Mouse (Mus musculus): Measurements from ENCODE around the gene Pxmp4. TPM values are rescaled to one million over a fixed set of nuclear protein-coding genes. Genes with fewer than 3 reads are reported as not detected.

Pxmp4 gene
- polyA plus RNA-seq, 1 experiment = 7.7 TPM

GRCm38 (mm10) chr2:154621684-154622083 is 18.2 kb upstream of the Pxmp4 start:
- no peak for TF ChIP-seq GATA1 (IDR thresholded peaks at IDR 0.05; ENCODE audit: low read length)

- no peak for TF ChIP-seq GATA1 (IDR thresholded peaks at IDR 0.05; ENCODE audit: low read length)
Measured at GRCm38 (mm10) chr2:154617061-154617460, 13.6 kb upstream of the Pxmp4 start.

- peak; percentile 31 for TF ChIP-seq GATA1 (IDR thresholded peaks at IDR 0.05; ENCODE audit: low read length)
Measured at GRCm38 (mm10) chr2:154615674-154616073, 12.2 kb upstream of the Pxmp4 start.

DNA sequence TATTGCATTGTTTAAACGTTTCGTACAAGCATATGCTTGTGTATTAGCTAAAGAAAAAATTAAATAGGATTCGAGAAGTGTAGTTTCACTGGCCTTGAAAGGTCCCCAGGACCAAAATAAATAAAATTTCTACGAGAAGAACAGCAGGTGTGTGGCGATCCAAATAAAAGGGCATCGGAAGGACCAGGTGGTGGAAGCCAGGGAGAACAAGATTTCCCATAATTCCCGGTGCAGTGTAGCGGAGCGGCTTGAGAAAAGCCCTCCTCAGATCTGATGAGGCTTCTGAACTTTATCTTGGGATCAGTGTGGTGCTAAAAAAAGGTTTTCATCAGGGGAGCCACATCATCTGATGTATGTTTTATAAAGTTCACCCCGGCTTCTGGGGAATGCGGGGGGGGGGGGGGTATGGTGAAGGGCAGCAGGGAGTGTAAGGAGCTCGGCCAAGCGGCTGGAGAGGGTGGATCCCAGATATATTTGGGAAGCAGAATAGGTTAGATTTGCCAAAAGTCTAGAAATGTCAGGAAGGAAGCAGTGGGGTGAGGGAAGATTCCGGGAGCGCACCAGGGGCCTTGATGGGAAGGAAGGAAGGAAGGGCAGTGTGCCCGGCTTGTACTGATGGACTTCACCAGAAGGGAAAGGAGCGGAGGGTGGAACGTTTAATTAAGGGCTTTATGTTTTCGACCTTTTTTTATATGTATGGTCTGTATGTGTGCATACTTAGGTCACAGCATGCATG is 11.5 kb upstream of the Pxmp4 start:
- TF ChIP-seq GATA1 (IDR thresholded peaks at IDR 0.05; ENCODE audit: low read length) = no peak

DNA sequence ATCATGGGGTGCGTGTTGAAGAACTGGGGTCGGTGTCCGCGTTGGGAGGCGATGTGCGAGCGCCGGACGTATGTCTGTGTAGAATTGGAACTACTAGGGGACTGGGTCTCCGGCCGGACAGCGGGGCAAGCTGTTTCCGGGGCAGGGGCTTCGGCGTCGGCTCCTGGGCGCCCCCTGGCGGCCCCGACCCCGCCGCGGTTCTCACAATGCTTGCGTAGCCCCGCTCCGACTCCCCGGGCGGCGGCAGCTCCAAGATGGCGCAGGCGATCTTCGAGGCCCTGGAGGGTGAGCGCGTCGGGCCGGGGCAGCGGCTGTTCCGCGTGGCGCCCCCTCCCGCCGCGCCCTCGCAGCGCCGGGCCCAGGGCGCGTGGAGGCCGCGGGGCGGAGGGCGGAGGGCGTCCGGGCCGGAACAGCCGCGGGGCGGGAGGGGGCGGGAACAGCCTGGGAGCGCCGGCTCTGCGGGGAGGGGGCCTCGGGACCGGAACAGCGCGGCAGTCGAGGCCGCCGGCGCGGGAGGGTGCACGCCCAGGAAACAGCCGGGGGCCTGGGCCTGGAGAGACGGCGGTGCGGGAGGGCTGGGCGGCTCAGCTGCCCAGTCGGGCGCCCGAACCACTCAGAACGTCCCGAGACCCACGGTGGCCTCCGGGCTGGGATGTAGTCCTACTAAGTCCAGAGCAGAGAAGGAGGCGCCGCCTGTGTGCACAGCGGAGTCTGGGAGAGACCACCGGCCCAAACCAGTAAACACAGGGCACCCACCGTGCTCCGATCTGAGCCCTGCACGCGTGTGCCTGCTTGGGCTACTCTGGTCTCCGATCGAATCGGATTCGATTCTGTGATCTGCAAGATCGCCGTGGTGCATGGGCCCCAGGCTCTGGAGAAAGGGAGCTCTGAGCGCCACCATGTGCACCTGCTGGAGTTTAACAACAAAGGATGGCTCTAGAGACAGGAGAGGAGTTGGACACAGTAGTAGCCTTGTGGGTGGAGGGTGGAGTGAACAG is 9.9 kb upstream of the Pxmp4 start, which contains the start of the genes Zfp341 and 4930519P11Rik:
Gene Zfp341, plus strand, starts transcription at position 180 of the 998 bp plus-strand sequence.
Gene 4930519P11Rik, minus strand, starts transcription at position 320 of the 998 bp plus-strand sequence.
- no peak for TF ChIP-seq GATA1 (IDR thresholded peaks at IDR 0.05; ENCODE audit: low read length)

GRCm38 (mm10) chr2:154609050-154609767 is 5.7 kb upstream of the Pxmp4 start:
- no peak for TF ChIP-seq GATA1 (IDR thresholded peaks at IDR 0.05; ENCODE audit: low read length)

DNA sequence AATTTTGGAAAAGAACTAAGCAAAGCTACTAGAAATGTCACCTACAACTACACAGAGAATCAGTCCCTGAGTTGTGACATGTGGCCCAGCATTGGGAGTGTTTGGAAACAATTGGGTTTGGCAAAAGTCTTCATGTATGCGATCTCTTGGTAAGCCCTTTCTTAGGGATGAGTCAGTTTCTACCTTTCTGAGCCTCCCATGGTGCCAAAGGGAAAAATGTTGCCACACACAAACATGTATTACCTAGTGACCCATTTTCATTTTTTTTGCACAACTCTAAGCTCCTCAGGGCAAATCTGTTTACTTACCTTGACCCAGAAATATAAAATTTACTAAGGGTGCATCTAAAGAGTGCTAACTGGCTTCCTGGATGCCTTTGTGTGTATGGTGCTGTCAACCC is 3.5 kb upstream of the Pxmp4 start:
- no peak for TF ChIP-seq GATA1 (IDR thresholded peaks at IDR 0.05; ENCODE audit: low read length)

GRCm38 (mm10) chr2:154604156-154604555 is 648 bp upstream of the Pxmp4 start:
- TF ChIP-seq GATA1 (IDR thresholded peaks at IDR 0.05; ENCODE audit: low read length) = no peak

DNA sequence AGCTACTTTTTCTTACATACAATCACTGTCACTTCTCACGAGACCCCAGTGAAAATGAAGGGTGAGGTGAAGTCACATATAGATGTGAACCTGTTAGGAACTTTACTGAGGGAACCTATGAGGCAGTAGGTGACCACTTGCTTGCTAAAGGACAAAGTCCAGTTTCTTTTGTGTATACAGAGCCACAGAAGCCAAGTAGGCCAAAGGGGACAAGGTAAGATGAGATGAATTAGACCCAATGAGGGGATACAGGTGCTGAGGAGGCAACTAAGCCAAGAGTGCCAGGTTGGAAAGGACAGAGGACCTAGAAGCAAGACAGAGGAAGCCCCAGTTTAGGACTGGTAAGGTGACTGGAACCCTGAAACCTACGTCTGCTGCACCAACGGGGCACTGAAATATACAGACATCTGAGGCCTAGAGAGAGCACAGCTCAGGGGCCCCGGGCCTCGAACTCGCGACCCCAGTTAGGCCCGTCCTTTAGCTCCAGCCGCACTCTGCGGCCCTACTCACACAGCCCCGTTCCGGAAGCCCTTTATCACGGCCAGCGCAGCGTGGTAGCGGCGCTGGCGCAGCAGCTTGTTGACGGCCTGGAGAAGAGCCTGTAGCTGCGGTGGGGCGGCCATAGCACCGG is 386 bp downstream of the Pxmp4 start:
- TF ChIP-seq GATA1 (IDR thresholded peaks at IDR 0.05; ENCODE audit: low read length) = no peak

- TF ChIP-seq GATA1 (IDR thresholded peaks at IDR 0.05; ENCODE audit: low read length) = no peak
Measured at GRCm38 (mm10) chr2:154601324-154601723, 2.2 kb downstream of the Pxmp4 start.

DNA sequence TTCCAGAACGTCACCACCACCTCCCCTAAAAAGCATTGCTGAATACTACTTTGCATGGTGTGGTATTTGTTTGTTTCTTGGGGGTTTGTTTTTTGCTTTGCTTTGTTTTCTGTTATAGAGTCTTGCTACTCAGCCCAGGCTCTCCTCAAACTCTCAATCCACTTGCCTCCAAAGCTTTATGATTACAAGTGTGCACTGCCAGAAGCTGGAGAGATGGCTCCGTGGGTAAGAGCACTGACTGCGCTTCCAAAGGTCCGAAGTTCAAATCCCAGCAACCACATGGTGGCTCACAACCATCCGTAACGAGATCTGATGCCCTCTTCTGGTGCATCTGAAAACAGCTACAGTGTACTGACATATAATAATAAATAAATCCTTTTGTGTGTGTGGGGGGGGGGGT is 2.9 kb downstream of the Pxmp4 start:
- no peak for TF ChIP-seq GATA1 (IDR thresholded peaks at IDR 0.05; ENCODE audit: low read length)

DNA sequence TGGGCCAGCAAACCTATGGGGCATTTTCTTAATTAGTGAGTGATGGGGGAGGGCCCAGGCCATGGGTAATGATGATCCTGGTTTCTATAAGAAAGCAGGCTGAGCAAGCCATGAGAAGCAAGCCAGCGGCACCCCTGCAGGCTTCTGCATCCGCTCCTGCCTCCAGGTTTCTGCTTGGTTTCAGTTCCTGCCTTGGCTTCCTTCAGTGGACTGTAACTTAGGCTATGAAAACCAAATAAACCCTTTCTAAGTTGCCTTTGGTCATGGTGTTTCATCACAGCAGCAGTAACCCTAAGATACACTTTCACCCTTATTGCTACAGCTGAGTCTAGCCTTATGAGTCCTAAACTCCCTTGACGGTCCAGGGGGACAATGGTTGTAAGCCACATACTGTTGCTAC is 6.1 kb downstream of the Pxmp4 start:
- TF ChIP-seq GATA1 (IDR thresholded peaks at IDR 0.05; ENCODE audit: low read length) = no peak

DNA sequence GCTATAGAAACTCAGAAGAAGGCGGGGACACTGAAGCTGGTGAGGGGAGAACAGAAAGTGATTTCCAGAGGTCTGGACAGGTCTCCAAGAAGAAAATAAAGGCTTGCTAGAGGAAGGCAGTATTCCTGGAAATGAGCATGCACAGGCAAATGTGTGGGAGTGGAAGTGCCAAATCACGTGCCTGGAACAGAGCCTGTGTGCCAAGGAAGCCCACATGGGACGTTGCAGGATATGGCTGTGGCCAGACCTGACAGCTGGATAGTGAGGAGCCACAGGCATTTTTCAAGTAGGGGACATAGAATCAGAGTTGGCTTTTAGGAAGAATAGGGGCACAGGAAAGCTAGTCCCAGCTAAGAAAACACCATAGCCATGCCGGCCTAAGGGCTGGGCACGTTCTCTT is 7.7 kb downstream of the Pxmp4 start:
- no peak for TF ChIP-seq GATA1 (IDR thresholded peaks at IDR 0.05; ENCODE audit: low read length)

DNA sequence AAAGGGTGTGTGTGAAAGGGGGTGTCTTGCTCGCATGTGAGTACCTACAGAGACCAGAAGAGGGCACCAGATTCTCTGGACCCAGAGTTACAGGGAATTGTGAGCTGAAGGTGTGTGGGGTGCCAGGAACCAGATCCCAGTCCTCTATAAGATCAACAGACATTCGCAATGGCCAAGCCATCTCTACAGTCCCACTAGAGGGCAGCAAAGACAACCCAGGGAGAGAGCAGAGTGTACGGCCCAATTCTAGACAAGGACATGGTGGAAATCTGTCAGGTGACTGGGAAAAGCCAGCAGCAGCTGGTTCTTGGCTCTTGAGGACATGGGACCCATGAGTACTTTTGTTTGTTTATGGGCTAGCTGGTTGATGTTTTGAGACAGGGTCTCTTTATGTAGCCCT is 10.5 kb downstream of the Pxmp4 start:
- TF ChIP-seq GATA1 (IDR thresholded peaks at IDR 0.05; ENCODE audit: low read length) = no peak

- TF ChIP-seq GATA1 (IDR thresholded peaks at IDR 0.05; ENCODE audit: low read length) = no peak
Measured at GRCm38 (mm10) chr2:154591239-154591638, 12.3 kb downstream of the Pxmp4 start.
